Mouse (Mus musculus) ovary, postnatal 10 days (tissue): Measurements from ENCODE around the gene Gm44503.

Experiments used
- DNase-seq: peaks from one replicate; pipeline ENCODE4 v3.0.0; 2022; ENCODE audit warnings: low spot score

The Gm44503 gene

DNA sequence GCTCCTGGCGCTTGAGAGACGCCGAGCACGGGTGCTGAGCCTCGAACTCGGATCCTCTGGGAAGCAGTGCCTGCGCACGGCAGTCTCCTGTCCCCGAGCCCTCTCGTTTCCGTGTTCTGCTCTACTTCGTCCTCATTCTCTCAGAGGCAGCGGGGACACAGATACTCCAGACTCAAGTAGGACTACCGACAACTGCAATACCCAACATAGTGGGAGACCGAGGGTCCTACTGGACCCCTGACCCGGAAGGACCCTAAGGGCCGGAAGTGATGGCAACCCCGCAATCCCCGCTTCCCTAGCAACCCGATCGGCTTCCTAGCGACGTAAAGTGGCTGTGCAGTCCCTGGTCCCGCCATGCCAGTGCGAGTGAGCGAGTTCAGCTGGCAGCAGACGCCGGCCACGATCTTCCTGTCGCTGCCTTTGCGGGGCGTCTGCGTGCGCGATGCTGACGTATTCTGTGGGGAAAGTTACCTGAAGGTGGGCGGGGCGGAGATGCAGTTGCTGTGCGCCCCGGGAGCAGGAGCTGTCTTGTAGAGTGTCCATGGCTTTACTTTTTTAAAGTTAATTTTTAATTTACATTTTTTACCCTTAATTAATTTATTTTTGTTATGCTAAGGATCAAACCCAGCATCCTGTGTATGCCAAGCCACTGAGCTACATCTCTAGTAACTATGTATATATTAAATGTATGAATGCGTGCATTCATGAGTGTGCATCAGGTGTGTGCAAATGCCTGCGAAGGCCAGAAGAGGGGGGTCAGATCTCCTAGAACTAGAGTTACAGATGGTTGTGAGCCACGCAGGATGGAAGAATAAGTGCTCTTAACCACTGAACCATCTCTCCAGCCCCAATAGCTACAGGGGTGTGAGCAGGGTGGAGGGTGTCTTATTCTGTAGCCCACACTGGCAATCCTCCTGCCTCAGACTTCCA, at the start of gene Gm44503, which contains the start of gene Dyx1c1:
Gm44503 (plus strand) TSS at position 332 of the 930 bp plus-strand sequence.
Dyx1c1 (plus strand) TSS at position 265 of the 930 bp plus-strand sequence.
- DNase-seq, result peak; percentile 40

DNA sequence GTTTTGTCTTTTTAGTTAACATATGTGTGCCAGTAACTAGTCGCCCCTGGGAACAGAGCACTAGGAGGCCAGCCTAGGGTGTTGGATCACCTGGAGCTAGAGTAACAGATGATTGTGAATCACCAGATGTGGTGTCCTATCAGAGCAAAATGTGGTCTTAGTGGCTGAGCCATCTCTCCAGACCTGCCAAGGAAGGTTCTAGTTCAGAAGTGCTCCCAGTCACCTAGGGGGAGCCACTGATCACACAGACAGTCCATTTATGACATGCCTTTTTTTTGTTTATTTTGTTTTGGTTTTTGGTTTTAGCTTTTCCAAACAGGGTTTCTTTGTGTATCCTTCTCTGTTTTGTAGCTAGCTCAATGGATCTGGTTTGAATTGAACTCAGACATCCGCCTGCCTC, 47.3 kb upstream of the Gm44503 start:
- DNase-seq, result no peak

DNA sequence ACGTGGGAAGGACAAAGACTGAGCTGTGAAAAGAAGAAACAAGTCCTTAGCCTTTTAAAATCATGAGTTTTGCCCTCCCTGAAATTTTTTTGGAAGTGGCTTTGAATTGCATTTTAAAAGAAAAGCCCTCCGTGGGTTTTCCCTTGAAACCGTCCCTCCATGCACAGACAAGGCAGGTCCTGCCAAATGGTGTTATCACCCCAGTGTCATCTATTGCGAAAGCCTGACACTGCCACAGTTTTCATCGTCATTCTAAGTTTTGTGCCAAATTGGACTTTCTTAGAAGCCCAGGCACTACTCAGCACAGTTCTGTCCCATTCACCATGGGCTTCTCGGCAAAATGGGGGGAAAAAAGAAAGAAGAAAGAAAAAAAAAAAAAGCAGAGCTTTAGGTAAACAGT, 45.1 kb upstream of the Gm44503 start:
- DNase-seq, result no peak

DNA sequence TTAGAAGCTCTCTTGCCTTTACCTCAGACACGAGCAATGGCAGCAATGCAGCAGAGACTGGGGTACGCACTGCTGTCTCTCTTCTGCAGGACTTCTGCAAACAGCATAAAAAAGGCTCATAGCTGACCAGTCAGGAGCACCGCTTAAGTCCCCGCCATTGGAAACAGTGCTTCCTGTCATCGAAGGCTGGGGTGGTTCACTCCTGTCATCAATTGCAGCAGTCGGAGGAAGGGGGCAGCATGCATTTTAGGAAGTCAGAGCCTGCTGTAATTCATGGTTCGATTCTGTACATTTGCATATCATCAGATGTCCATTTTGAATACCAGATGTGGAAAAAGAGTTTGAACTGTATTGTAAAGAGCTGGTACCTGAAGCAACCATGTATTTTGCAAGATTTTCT, 42.9 kb upstream of the Gm44503 start:
- no peak for DNase-seq

DNA sequence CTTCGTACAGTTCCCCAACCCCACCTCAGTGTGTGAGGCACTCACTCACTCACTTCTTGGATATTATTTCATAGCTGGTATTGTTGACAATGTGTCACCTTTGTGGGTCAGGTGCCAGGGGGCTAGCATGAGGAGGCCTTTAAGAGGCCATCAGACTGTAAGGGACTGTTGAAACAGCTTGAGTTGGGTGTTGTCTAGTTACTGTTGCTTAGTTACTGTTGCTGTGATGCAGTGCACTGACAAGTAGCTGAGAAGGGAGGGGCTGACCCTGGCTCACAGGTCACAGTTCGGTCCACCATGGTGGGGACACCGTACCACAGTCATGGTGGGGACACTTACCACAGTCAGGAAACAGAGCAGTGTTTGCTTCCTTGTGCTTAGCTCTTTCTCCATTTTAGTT, 35.6 kb upstream of the Gm44503 start:
- no peak for DNase-seq

DNA sequence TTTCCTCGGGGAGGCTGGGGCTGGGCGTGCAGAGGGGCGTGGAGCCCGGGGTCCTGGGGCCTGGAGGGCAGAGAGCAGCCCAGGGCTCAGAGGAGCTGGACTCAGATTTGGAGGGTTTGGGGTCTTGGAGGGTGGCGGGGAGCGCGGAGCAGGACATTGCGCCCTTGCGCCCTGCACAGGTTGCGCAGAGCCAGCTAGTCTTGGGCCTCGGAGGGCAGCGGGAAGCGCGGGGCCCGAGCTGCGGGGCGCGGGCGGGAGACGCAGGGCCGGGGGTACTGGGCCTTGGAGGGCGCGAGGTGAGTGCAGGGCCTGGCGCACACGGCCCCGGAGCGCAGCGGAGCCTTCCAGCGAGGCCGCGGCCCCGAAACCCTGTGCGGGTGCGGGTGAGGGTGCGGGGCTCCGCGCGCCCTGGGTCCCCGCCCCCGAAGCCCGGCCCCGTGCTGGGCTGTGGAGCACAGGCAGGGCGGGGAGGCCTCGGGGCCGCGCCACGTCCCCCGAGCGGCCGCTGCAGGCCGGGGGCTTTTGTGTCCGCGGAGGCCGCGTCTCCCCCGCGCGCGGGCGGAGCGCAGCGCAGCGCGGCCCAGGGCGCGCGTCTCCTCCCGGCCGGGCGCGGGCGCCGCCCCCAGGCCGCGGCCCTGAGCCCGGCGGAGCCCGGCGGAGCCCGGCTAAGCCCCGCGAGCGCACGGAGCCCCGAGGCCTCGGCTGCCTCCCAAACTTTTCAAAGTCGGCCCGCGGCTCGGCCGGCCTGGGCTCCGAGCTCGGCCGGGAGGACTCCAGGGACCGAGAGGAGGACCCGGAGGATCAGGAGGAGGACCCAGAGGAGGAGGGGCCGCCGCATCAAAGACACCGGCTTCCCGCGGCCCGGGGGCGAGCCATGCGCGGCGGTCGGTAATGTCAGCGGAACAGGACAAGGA, 33.4 kb upstream of the Gm44503 start, which contains the start of gene Pygo1:
Pygo1 (plus strand) TSS at position 625 of the 914 bp plus-strand sequence.
- DNase-seq, result peak; percentile 45

DNA sequence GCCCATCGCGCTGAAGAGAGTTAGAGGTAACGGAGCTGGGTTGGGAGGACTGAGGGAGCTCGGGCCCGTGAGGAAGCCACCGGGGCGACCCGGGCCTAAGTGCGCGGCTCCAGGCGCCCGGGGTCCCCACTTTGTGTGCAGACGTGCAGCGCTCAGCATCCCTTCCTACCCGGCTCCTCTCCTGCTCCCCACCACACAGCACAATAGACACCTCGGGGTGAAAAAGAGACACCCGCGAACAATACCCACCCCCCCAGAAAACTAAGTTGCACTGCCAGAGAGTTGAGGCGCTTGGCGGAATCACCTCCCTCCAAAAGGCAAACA, 32.8 kb upstream of the Gm44503 start:
- DNase-seq, result peak; percentile 52

DNA sequence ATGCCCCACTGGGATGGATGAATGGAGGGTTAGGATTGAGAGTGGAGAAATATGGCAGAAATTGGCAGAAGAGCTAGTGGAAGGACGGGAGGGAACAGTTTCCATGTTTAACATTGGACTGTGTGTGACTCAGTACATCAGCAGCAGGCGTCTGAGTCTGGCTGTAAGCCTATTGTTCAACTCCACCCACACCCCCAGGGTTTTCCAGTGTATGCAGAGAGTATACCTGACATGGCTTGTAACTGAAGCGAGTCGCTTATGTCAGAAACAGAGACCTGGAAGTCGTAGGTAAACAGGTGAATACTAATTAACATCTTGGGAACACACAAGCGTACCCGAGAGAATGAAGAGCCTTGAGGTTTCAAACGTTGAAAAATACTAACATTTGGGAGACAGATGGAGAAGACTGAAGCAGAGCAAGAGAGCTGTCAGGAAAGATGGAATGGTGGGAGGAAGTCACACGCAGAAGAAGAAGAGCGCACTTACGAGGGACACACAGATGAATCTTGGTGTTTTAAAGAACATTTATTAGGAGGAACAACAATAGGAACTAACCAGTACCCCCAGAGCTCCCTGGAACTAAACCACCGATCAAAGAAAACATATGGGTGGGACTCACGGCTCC, 27.4 kb upstream of the Gm44503 start:
- no peak for DNase-seq

DNA sequence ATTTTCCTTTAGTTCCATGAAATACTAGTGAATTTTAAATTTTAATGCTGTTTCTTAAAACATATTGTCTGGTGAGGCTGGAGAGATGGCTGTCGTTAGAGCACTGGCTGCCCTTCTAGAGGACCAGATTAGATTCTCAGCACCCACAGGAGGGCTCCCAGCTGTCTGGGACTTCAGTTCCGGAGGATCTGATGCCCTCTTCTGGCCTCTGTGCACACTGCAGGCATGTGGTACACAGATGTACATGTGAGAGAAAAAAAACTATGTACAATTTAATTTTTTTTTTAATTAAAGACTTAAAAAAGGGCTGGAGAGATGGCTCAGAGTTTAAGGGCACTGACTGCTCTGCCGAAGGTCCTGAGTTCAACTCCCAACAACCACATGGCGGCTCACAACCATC, 23.3 kb upstream of the Gm44503 start:
- DNase-seq, result no peak

DNA sequence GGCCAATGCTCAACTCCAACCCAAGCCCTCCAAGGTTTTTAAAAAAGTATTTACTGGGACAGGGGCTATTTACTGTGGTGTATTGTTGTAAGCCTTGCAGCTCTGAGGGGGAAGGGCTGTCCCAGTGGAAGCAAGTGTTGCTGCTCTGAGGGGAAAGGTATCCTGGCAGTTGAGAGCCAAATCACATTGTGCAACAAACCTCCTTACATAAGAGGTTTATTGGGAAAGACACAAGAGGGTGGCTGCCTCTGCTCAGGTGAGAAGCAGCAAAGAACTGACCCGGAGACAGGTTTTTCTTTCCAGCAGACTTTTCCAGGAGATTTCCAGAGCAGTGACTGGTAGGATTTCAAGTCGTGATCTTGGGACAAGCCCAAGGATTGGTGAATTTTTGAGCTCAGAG, 22.4 kb upstream of the Gm44503 start:
- DNase-seq, result no peak

DNA sequence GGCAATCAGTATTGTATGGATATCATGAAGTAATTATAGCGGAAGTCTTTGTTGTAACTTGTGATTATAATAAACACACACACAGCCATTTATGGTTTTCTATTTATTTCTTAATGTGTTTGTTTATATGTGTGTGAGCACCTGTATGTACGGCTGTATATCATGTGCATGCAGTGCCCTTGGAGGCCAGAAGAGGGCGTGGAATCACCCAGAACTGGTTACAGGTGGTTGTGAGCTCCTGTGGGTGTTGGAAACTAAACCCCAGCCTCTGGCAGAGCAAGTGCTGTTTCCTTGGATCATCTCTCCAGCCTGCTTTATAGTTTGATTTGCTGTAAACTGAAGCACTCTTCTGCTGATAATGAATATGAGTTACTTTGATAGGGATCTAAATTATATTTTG, 15.2 kb upstream of the Gm44503 start:
- no peak for DNase-seq

DNA sequence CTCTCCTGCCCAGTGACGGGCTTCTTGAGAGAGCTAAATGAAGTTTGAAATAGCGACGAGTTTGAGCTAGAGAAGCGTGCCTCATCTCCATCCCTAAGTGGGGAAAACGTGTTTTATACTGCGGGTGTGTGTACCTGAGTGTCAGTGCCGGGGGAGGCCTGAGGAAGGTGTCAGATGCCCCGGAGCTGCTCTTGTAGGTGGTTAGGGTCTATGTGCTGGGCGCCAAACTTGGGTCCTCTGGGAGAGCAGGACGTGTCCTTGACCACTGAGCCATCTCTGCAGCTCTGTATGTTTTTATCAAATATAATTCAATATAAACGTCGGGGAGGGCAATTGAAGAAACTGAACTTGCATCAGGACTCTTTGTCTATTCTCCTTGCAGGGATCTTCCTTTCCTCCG, 14.4 kb upstream of the Gm44503 start:
- no peak for DNase-seq

DNA sequence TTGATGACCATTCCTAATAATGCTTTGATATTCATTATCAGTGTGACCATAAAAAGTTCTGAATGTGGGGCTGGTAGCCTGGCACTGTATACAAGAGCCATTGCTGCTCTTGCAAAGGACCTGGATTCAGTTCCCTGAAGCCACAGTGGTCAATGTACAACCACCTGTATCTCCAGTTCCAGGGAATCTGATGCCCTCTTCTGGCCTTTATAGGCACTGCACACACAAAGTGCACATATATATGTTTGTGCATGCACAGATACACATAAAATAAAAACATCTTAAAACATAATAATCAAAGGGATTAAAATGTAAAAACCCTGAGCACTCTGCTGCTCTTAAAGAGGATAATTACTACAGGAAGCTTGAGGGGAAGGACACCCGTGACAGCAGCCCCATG, 11.6 kb upstream of the Gm44503 start:
- DNase-seq, result no peak

DNA sequence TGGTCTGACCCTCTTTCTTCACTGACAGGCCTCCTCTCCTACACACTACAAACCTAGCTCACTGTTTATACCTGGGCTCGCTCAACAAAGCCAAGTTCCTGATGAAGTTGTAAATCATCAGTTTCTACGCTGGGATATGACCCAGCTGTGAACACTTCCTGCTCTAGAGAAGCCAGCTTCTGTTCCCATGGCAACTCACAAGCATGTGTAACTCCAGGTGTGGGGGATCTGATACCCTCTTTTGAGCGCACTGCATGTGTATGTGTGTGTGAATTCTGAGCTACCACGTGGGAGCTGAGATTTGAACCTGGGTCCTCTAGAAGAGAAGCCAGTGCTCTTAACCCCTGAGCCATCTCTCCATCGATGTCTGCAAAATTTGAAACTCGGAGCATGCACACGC, 9.1 kb upstream of the Gm44503 start:
- DNase-seq, result no peak

DNA sequence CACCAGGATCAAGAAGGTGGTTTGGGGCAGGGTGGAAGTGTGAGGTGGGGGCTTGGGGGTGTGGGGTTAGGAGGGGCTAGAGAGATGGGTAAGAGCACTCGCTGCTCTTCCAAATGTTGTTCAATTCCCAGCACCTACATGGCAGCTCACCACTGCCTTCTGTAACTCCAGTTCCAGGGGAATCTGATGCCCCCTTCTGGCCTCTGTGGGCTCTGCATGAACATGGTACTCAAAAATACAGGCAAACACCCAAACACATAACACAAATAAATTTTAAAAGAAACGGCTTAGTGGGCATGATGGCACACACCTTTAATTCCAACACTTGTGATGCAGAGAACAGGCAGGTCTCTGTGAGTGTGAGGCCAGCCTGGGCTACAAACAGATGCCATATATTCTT, 3.9 kb upstream of the Gm44503 start:
- DNase-seq, result no peak

DNA sequence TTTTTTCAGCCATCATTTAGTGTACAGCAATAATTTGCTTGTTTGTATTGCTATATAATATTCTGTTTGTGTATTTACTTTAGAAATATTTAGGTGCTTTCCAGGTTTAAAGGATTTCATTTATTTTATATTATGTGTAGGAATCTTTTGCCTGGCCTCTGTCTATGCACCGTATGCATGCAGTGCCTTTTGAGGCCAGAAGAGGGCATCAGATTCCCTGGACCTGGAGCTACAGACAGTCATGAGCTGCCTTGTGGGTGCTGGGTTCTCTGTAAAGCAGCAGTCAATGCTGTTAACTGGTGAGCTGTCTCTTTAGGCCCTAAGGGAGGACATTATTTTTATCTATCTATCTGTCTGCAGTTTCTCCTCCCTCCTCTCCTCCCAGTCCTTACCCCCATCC, 3.1 kb upstream of the Gm44503 start:
- no peak for DNase-seq

DNA sequence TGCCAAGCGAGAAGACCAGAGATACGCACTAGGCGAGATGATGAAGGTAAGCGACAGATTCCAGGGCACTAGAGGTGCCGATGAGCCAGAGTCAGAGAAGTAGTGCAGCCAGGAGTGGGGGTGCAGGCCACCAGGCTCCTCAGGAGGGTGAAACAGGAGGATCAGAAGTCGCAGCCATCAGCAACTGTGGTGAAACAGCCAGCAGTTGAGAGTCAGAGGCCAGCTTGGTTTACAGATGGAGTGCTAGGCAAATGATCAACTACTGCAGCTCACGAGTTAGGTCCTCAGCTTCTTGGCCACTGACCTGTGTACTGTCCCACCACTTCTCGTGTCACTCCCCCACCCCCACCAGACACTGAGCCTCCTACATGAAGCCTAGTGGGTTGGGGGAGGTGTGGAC, 2.7 kb downstream of the Gm44503 start:
- DNase-seq, result no peak

DNA sequence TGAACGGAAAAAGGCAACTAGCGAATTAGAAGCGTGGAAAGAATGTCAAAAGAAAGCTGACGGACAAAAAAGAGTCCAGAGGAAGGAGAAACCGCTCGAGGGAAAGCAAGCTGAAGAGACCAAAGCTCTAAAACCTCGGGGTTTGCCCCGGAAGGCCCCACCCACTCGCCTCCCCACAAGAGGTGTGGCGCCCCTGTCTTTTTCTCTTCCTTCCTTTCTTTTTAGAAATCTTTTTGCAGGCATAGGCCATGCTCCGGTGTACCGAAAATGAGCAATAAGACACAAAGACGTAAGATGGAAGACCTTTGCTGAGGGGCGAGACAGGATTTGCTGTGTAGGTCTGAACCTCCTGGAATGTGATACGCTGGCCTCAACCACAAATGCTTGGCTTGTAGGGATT, 3.3 kb downstream of the Gm44503 start:
- DNase-seq, result no peak

DNA sequence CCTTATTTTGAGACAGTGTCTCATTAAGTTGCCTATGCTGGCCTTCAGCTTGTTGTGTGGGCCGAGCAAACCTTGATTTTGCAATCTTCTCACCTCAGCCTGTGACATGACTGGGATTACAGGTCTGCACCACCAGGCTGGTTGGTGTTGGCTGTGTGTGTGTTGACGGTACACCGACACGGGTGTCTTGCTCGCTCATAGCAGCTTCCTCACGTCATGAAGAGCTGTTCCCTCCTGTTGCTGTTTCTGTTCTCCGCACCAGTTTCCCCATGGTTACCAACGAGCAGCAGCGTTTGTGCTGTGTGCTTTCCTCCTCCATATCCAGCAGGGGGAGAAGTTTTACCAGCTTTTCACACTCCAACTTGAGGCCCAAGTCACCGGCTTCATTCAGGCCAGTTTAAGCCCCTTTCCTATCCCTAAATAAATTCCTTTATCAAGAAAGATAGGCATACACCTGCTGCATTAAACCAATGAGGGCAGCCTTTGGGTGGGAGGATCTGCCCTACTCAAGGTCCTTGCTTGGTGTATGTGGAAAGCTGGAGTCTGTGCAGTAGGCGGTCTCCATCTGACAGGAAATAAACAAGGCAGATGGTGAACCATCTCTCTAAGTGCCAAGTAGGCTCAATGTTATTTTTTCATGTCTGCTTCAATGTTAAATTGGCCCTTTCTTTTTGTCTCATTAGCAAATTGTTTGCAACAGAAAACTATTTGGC, 9.9 kb downstream of the Gm44503 start:
- DNase-seq, result no peak

DNA sequence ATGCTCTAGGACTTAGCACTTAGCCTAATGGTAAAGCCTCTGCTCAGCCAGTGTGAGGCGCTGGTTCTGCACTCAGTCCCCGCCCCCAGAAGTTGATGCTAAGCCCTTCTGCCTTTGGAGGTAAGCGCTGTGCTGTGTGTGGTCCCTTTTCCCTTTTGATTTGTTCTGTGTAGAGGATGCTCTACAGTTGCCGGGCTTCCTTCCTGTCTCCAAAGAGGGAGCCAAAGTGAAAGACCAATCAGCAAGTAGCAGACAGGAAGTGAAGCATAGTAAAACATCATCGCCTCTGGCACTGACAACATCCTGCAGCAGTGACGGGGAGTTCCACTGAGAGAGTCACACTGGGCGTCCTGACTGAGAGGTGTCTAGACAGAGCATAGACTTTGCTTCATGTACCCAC, 11.2 kb downstream of the Gm44503 start:
- no peak for DNase-seq

DNA sequence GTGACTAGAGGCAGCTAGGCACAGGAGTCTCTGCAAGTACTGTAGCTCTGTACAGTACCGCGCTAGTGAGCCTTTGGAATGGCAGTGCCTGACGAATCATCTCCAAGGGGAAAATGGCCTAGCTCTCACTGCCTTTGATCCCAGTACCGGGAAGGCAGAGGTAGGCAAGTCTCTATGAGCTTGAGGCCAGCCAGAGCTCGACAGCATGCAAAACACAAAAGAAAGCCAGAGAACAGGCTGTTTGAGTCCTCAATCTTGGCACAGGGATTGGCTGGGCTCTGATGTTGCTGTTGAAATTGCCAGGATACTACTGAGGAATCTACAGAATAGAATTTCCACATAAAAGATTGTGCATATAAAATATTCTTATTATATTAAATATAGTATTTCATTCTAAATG, 13.8 kb downstream of the Gm44503 start:
- no peak for DNase-seq

DNA sequence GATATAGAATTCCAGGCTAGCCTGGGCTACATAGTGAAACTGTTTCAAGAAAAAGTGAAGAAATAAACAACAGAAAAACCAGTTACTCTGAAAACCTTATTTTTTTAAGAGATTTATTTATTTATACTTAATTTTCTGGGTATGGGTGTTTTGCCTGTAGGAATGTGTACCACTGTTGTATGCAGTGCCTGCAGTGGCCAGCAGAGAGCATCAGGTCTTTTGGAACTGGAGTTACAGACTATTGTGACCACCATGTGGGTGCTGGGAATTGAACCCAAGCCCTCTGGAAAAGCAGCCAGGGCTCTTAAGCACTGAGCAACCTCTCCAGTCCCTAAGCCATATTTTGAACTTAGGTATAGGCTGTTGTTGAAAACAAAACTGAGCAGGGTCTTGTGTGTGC, 14.3 kb downstream of the Gm44503 start:
- DNase-seq, result no peak
